Mouse (Mus musculus) cerebellum, adult 8-10 months (tissue): ENCODE measurements at regions not wholly inside any gene's neighbourhood (a gene's known extent, or its start where the extent isn't known, plus 50 kb on each side); places are given as distances from the start of the nearest gene placed in this dataset.
"Not testable (repeated sequence)": the region's sequence is repeated elsewhere in the genome, so short reads cannot be mapped to it uniquely, and the experiment has no call there.

Experiments used
- DNase-seq: peaks from one replicate; pipeline ENCODE4 v3.0.0; 2022

DNA sequence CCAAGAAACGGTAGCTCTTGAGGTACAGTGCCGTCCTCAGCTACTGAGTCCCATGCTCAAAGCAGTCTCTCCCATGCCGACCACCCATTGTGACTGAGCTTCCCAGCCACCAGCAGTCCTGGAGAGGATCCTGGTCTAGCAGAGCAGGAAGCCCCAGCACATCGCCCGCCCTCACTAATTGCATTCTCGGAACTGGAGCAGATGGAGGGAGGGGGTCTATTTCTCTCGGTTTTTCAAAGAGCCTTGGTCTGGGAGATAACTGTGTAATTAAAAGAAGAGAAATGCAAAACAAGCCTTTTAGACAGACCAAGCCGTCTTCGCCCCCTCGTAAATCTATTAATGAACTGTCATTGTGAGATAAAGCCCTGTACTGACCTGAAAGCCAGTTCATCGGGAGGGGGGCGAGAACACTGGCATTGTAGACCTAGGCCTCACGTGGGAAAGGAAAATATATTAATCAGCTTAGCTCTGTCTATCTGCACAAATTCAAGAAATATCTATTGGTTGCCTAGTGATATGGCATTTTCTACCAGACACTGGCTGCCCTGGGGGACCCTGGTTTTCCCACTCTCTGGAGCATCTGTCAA, 405.4 kb downstream of the Ptpru start:
- no peak for DNase-seq

DNA sequence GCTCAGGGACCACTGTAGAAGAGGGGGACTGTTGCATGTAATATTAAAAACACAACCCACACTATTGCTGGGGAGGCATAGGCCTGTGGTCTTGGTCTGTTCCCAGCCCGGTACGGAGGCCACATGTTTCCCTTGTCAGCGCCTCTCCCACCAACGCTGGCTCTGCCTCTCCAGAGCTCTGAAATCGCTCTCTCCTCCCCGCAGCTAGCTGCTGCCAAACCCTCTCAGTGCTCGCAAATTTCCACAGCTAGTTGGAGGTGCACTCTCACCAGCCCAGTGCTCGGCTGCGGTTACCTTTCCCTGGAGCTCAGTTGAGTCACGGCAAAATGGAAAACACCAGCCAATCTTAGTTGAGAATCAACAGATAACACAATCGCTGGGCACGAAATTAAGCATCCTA, 402.9 kb downstream of the Ptpru start:
- DNase-seq = no peak

DNA sequence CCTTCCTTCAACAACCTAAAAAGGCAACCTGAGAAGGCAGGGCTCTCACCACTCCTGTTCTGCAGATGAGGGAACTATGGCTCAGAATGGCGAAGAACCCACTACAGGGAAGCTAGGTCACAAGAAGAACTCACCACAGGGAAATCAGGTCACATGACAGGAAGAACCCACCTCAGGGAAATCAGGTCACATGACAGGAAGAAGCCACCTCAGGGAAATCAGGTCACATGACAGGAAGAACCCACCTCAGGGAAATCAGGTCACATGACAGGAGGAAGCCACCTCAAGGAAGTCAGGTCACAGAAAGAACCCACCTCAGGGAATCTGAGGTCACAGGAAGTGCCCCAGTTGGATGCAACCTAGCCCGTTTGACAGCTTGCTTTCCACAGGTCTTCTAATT, 399.7 kb downstream of the Ptpru start:
- no peak for DNase-seq

DNA sequence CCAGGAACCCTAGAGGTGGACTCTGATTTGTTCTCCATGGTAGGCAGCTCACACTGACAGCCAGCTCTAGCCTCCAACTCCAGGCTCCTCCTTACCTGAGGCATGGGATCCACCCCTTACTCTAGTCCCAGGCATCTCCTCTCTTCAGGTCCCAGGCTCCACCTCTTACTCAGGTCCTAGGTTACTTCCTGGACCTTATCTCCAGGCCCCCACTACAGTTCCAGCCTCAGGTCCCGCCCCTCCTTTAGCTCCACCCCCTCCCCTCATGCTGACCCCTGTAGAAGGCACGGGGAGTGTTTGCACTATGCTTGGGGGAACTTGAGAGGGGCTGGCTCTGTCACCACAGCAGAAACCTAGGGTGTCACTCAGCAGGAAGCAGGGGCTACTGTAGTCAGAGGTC, 399.2 kb downstream of the Ptpru start:
- DNase-seq = no peak

DNA sequence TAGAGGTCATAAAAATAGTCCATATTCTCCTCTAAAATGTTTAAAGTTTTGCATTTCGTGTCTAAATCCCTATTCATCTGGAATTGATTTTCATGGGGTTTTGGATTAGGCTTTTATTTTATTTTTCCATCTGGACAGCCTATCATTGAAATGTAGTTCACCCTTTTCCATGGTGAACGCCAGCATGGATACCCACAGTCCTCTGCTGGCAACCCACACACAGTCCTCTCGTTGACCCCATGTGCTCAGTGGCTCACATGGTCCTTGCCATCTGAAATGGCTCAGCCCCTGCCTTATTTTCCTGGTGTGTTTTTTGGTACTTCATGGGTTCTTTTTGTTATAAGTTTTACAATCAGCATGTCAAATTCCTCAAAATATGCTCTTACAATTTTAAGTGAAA, 397.2 kb downstream of the Ptpru start:
- DNase-seq = no peak

DNA sequence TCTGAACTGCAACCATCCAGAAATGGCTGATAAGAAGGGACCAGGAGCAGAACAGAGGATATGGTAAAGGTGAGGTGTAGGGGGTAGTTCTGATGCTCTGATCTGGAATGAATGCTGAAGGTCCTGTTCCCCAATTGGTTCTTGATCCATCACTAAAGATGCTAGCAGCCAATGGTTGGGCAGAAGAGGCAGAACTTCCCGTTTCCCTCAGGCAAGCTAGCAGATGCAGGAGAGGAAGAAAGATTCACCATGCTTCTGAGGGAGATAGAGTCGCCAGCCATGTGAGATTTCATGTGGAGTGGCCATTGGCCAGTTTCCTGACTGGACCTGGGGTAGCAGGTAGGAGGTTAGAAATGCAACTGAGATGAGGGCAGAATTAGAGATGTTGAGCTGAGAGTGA, 394.6 kb downstream of the Ptpru start:
- no peak for DNase-seq

DNA sequence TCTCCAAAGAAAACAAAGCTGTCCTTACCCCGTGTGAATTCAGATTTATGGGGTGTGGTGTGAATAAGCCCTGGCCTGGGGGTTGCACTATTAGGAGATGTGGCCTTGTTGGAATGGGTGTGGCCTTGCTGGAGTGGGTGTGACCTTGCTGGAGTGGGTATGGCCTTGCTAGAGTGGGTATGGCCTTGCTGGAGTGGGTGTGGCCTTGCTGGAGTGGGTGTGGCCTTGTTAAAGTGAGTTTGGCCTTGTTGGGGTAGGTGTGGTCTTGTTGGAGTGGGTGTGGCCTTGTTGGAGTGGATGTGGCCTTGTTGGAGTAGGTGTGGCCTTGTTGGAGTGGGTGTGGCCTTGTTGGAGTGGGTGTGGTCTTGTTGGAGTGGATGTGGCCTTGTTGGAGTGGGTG, 387.8 kb downstream of the Ptpru start:
- DNase-seq = not testable (repeated sequence)

DNA sequence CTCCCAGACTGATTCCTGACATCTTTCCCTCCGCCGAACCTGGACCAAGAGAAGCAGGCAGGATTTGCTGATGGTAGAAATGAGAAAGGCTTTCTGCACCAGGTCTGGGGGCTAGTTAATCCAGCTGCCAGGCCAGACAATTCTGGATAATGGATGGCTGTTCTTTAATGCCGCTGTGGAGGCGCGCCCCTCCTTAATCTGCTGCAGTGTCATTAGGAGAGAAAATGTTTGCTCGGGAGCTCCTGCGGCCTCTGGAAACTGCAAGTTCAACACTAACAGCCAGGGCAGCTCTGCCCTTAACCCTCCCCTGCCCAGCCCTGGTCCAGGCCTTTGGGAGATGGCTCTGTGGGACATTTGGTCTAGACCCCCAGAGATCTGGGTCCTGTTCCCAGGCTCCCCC, 380.5 kb downstream of the Ptpru start:
- no peak for DNase-seq

DNA sequence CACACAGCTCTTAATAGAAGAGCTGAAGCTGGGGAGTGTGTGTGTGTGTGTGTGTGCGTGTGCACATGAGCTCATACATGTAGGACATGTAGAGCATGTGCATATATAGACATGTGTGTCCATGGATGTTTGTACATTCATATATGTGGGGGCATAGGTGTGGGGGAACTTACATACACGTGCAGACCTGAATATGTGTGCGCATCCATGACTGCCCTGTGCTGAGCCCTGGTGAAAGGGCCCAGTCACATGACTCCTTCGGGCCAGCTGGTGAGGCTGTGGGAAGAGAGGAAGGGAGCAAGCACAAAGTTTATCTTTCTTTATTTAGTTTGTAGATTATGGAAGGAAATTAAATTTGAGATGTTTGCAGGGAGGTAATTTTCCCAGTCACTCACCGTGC, 378.3 kb downstream of the Ptpru start:
- DNase-seq = no peak

DNA sequence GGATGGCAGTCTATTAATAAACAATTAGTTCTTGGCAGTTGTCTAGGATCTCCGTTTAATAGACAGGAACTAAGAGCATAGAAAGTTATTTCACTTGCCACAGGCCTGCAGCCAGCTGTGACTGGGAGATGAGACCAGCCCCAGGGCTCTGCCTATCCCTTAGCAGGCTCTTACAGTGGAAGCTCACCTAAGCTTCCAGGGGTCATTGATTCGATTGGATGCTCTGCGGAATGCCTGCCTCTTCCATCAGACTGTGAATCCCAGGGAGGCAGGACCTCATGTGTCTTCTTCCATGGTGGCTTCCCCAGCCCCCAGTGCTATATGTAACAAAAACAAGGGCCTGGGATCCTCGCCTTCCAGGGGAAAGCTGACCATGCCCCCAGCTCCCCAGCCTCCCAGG, 376.8 kb downstream of the Ptpru start:
- no peak for DNase-seq

DNA sequence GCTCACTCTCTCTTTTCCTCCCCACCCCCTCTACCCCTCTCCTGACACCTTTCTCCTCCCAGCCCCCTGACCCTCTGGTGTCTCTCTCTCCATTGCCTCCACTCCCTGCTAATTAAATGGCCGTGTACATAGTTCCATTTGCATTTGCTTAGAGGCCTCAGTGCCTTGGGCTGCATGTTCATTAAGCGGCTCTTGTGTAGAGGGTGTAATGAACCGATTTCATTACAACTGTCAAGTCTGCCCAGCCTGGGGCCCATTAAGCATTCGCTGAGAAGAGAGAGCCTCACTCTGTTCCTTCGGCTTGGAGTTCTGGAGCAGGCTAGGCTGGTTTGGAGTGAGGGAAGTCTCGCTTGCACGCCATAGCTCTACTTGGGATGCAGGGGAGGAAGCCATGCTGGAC, 376.4 kb downstream of the Ptpru start:
- no peak for DNase-seq

DNA sequence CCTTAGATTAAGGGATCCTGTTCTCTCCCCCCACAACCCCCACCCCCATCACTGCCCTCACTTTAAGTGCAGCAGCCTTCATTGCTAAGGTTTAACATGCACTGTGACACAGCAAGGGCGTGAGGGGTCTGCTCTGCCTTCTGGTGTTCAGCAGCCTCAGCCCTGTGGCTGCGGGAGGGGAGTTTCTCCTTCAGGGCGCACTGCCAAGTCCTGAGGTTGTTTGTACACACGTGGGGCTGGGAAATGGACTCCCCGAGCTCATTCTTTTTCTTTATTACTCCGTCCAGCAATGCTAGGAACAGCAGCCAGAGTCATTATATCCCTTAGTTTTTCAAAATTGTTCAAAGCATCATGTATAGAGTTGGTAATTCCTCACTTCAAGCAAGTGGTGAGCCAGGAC, 363.1 kb downstream of the Ptpru start:
- DNase-seq = no peak

DNA sequence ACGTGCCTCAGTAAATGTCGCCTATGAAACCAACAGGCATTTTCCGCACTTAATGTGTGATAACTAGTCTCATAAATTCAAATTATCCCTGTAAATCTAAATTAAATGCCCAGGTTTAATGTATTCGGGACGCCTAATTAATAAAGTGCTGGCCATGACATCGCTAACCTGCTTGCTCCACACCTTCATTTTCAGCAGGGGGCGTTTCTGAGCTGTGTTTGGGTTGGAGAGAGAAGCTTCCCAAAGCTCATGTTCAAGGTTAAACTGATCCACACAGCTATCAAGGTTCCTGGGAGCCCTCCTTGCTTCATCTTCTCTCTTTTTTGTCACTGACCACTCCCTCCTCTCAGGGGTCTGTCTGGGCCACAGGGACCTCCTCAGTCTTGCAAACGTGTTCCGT, 359.2 kb downstream of the Ptpru start:
- DNase-seq = no peak

DNA sequence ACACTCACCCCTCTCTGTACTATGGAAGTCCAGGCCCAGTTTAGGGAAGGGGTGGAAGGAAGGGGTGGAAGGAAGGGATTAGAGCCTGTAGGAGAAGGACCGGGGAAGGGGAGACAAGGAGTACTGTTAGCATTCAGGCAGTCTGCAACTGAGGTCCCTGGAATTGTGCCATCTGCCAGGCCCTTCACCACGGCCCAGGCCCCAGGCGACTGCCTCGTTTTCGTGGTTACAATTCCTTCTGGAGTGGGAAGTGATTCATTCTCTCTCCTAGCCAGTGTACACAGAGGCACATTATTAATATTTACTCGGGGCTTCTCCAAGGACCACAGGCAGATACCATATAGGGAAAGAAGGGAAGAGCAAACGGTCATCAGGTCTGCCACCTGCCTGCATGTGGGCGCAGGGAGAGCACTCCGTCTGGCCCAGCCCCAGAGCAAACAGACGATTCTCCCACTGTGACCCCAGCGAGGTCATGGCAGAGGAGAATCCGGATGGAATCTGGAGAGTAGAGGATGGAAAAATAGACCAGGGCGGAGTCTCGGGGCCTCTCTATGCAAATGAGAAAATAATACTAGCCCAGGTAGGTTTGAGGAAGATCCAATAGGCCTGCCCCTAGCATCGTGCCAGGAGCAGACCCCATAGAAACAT, 354.0 kb downstream of the Ptpru start:
- no peak for DNase-seq

DNA sequence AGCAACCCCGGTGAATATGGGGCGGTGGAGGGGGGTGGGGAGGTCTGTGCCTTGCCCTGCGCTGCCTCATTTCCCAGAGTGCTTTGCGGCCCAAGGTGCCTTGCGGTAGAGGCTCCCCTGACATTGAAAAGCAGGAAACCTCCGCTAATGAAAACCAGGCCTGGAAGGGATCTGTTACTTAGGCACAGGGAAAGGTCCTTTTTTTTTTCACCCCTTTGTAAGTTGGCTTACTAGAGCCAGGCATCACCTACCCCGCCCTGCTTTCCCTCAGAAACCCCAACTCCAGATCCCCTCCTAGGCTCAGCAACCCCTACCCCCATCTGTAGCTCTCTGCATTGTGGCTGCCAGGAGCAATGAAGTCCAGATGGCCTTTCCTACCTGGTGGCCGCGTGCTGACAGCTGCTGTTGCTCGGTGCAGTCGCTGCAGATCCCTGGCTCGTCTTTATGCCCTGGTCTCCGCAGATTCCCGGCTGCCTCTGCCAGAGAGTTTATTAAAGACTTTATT, 353.4 kb downstream of the Ptpru start:
- peak; percentile 20 for DNase-seq

DNA sequence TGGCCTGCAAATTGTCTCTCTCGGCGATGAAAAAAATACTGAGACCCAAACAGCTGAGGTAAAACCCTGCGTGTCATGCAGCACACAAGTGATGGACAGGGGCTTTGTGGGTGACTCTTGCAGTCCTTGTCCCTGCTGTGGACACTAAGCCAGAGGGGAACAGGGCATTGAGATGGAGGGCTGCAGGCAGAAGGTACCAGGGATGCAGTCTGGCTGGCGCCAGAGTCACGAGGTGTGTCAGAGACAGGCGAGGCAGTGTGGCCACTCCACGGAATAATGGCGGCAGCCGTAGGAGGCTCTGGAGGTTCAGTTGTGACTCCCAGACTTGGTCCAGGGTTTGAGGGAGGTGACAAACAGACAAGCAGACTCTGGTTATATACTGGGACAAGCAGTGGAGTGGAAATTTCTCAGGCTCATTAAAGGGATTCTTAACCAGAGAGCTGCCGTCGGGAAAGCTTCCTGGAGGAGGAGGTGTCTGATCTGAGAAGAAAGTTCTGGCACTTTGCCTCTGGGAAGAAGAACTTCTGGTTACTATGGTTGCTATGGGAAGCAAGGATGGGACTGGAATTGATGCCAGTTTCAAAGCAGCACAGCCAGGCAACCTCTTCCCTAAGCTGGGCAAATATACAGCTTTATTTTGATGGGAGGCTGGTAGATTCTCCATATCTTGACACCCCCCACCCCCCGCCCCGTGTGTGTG, 352.8 kb downstream of the Ptpru start:
- DNase-seq = no peak

DNA sequence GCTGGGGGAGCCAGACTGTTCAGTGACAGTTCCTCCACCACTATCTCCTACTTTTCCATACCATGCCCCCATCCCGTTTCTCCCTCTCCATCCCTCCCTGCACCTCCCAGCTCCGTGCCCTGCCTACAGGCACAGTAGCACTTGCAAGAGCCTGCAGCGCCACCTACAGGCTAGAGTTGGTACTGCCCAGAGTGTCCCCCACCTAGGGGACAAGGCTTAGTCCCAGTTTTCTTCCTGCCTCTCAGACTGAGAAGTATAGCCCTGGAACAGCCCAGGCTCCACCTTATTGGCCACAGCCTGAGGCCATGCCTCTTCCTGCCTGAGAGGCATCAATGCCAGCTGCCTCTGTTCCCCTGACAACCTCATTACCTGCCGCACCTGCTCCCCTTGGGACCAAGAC, 351.3 kb downstream of the Ptpru start:
- peak; percentile 85 for DNase-seq

DNA sequence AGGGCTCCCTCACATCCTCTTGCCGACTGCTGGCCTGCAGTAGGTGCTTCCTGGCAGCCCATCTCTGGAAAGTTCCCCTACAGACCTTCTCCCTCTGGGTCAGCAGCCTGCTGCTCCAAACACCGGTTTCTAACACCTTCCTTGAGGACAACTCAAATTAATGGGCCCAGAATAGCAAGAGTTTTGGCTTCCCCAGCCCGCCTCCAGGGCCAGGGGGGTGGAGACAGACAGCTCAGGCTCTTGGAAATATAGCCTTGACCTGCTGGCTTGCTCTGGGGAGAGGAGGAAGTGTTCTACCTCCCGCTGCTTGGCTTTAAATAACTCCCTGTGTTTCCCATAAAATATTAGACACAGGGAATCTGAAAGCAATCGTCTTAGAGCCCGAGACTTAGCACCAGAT, 349.8 kb downstream of the Ptpru start:
- peak; percentile 52 for DNase-seq

DNA sequence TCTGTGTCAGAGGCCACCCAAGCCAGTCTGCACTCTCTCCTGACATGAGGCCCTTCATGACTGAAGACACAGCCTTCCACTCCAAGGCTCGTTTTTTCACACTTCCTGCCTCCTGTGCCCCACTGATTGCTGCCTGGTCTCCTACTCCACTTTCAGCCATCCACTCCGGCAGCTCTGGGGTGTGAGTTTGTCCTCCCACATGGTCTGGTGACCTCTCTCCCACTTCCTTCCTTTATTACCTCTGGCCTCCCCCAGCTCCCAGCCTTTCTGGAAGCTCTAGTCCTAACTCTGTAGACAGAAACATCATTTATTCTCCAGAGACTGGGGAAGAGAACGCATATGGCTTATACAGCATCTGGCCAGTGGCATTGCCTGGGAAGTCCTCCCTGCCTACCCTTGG, 349.0 kb downstream of the Ptpru start:
- no peak for DNase-seq

DNA sequence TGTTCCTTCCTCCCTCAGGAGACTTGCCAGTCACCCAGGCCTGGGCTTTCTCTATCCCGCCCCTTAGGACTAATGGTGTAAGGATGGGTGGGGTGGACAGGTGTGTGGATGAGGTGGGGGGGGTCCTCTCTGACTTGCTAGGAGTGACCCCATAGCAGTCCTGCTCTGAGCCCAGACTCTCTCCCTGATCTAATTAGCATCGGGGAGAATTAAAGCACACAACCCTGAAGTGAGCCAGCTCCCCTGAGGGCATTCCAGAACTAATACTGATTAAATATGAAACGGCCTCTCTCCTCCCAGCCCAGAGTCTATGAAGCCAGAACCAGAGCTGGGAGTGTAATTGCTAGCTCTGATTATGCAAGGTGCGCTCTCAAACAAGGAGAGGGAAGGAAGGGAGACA, 346.1 kb downstream of the Ptpru start:
- DNase-seq = no peak

DNA sequence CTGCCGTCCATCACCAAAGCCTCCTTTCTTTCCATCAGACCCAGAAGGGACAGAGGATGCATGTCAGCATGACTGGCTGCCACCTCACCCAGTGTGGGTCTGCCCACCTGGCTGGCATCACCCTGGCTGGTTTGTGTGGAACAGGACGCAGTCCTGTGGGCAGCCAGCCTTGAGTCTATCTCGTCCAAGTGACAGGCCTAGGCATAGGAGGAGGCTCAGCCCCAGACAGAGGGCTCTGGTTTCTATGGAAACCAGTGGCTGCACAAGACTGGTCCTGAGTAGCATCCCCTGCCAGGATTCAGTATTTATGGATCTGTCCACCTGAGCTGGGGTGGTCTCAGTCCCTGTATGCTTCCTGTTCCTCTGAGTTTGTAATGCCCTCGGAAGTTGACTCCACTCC, 344.4 kb downstream of the Ptpru start:
- no peak for DNase-seq

DNA sequence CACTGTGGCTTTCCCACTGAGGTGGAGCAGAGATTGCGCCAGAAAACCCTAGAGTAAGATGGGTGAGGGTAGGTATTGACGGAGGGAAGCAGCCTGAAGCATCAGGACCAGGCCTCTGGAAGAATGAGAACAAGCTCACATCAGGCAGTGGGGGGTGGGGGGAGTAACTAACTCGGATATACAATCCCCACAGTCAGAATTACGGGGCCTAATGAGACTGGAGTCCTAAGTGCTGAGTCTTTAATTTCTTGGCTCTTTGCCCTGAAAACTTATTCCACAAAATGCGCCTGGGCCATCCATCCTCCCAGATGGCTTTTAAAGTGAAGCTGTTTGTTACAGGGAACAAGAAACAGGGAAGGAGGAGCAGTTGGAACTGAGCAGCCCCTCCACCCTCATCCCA, 341.2 kb downstream of the Ptpru start:
- DNase-seq = no peak

DNA sequence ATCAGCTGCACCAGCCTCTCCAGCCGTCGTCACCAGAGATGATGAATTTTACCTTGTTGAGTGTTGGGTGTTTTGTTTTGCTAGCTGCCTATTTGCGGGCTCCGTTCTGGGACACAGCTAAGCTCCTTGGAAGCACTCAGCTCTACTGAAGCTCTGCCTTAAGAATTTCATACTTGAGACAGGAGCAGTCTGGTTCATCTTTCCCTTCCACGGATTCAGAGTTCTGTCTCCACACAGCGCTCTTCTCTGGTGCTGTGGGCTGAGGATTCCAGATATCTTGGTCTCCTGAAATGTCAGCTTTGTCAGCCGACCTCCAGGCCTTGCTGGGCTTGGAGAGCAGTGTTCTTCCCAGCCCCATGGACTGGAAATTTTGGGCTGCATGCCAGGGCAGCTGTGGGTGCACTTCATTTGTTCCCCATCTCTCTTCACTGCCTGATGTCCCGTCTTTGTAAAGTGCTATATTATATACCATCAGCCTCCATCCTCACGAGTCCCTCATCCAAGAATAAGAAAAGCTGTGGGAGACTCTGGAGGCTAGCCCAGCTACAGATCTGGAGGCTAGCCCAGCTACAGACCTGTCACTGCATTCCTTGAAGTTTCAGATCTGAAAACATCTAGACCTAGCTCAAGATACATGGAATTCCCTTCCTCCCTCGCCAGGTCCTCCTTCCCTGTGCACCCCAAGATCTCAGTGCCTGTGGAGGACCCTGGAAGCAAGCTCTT, 337.0 kb downstream of the Ptpru start:
- DNase-seq = no peak

DNA sequence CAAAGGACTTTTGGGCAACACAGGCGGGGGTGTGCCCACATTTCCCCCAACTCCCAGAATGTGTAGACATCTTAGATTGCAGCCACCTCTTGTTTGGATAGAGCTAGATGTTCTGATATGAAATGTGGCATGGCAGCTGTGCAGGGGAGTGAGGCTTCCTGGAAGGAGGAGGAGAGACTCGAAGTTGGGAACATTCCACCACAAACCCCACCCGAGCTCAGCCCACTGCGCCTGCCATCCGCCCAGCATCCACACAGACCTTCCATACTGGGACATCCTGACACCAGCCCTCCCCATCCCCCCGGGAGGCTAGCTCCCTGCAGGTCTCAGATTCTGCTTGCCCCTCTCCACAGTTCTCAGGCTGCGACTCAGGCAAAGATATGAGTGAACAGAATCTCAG, 329.9 kb downstream of the Ptpru start:
- no peak for DNase-seq
